Mouse (Mus musculus) megakaryocyte, adult 5-6 weeks (primary cell): ENCODE data around the gene Dscam. TPM values are rescaled to one million over a fixed set of nuclear protein-coding genes. Genes with fewer than 3 reads are reported as not detected.

Experiments
- ATAC-seq: 2 replicates; pipeline ENCODE4 v1.8.0; 2016; ENCODE audit warnings: mild to moderate bottlenecking, inconsistent platforms; ENCODE audit not compliant: poor library complexity, severe bottlenecking
- total RNA-seq, 2 experiments: library from RNA; stranded (forward) in 1 of 2; stranded (reverse) in 1 of 2; fragments of 153-499, 151-499 nt in 1 of 2; fragments of 221-1000, 200-1000 nt in 1 of 2; gene quantifications; 2 replicates each; pipeline versions ENCODE4 v1.2.3 to v1.2.4; 2015 to 2017

The Dscam gene
- total RNA-seq, 2 experiments from 2014 or later, result 0.04 to 0.16 TPM

DNA sequence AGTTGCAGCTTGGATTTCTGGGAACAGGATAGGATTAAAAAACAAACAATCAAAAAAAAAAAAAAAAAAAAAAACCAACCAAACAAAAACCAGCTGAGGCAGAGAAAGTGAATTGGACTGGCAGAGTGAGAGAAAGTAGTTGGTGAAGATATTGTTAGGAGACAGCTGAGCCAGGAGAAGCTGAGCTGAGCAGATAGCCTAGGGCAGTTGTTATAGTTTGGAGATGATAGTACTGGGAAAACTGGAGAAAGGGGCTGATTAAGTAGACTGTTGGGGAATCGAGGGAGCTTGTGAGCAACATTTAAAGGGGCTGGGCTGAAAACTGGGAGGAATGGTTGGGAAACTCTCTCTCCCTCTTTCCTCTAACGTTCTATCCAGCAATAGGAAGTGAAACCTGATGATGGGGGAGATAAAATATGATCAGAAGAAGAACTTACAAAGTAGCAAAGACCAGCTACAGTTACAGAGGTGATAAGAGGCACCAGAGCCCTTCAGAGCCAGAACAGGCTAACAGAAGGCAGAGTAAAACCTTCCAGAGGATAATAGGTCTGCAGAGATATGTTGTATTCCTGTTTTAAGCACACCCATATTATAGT lies 201.6 kb downstream of the Dscam start:
- peak; percentile 51 for ATAC-seq

DNA sequence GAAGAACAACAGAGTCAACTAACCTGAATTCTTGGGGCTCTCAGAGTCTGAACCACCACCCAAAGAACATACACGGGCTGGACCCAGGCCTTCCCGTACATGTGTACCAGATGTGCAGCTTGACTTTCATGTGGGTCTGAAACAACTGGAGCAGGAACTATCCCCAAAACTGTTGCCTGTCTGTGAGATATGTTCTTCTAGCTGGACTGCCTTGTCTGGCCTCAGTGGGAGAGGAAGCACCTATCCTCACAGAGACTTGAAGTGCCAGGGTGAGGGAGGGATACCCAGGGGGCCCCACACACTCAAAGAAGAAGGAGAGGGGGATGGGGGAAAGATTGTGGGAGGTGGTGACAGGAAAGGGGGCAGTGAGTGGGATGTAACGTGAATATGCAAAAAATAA lies 210.9 kb downstream of the Dscam start:
- ATAC-seq, result no peak

DNA sequence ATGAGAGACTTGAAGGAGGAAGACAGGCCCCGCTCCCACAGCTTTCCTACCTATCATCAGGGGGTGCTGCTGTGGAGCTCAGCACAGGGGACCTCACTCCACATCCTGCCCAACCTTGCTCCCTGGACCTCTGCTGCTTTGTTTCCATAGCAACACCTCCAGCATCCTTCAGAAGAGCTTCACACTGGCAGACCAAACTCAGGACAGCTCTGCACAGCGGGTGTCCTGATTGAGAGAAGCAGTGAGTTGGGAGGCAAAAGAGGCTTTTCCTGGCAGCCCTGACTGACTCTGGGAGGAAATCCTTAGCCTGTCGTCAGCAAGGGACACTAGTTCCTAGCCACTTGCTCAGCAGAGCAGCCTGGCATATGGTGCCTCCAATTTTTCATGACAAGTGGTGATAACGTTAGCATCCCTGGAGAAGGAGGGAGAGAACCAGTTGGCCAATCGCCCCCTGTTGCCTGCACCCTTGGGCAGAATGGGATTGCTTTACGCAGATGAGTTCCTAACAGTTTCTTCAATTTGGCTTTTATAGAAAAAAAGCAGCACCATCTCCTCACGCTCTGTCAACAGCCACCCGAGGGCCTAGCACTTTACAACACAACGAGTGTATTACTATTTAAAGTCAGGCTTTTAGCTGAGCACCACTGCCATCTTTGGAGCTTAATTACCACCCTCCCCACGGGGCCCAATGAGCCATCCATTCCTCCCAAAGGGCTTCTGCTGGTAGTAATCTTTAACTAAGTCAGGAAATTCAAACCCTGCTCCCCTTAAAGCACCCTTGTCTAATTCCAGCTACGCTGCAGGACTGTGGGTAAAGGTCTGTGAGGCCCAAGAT lies 224.9 kb downstream of the Dscam start:
- ATAC-seq, result no peak

DNA sequence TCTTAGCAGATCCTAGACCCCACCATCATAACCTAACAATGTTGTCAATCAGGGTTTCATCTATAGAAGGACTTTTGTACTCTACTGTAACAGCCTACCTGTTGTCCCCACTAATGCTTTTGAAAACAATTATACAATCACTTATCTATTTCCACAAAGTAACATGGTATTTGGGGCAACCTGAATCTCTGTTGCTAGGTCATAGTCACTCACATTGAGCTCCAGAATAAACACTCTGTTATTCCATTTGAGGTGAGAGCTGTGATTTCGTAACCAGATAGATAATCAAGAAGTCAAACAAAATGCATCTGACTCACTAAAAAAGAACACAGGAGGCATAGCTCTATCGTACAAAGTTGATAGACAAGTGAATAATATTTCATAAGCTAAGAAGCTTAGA lies 226.9 kb downstream of the Dscam start:
- no peak for ATAC-seq

DNA sequence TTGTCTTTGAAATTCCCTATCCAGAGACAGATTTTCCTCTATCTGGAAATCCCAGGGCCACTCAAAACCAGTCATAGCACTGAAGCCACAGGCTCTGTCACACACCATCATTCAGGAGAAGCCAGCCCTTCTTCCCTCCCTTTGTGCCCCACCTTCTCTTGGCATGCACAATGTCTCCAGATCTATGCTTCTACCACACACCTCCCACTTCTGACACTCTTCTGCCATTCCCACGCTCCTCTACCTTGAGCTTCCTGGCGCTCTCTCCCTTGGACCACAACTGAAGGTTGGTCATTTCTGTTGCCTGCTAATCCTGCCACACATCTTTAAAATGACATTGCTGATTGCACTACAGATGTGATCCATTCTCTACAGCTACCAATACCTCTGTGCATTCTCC lies 235.8 kb downstream of the Dscam start:
- ATAC-seq, result no peak

DNA sequence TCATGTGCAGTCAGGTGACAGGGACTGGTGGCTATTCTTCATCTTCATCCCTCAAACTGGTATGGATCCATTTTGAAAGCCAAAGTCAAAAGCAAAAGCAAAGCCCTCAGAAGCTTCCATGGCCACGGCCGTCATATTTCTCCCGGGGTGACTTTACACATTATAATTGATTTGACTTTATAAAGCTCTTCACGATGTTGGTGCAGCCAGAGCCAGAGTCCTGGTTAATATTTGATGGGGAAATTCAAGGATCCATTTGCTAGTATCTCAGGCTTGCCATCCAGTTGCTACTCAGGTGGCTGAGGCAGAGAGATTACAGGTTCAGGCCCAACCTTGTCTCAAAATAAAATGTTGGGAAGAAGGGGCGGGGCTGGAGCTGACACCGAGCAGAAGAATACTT lies 238.3 kb downstream of the Dscam start:
- ATAC-seq, result no peak

DNA sequence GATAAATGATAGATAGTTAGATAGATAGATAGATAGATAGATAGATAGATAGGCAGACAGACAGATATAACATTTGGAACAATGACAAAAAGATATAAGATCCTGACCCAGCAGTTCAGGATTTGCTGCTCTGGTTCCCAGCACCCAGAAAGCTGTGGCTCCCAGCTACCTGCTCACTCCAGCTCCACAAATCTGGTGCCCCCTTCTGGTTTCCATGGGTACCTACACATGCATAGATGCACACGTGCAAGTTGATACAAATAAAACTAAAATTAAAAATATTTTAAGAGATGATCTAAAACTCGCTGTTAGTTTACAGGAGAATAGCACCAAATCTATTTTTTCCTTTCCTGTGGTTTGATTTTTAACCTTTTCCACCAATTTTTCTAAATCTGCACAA lies 238.8 kb downstream of the Dscam start:
- ATAC-seq, result no peak

DNA sequence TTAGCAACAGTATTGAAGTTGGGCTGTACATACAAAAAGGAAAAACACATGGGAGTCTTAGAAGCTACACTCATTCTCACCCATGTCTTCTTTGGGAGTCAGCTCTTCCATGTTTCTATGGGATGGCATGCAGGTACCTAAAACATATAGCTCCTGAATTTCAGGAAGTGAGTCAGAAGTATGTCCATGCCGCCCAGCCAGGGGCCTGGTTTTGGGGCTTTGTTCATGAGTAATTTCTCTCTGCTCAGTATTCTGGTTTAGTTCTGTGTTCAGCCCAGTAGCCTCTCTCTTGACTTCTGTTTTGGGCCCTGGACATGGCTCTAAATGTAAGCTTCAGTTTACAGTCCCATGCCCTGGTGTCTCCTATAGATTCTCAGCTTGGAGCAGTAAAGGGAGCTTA lies 242.5 kb downstream of the Dscam start:
- no peak for ATAC-seq

DNA sequence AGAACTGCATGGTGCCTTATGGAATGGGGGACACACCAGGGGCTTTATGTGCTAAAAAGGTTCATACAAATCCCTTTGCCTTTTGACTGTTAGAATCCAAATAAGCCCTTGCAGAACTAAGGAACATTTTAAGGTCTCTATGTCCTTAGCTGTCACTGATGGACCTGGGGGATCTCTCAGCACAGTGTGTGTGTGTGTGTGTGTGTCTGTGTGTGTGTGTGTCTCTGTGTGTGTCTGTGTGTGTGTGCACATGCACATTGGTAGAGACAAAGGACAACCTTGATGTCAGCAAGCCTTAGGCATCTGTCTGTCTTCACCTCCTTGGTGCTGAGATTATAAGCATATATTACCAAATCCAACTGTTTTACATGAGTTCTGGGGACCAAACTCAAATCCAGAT lies 243.1 kb downstream of the Dscam start:
- no peak for ATAC-seq

DNA sequence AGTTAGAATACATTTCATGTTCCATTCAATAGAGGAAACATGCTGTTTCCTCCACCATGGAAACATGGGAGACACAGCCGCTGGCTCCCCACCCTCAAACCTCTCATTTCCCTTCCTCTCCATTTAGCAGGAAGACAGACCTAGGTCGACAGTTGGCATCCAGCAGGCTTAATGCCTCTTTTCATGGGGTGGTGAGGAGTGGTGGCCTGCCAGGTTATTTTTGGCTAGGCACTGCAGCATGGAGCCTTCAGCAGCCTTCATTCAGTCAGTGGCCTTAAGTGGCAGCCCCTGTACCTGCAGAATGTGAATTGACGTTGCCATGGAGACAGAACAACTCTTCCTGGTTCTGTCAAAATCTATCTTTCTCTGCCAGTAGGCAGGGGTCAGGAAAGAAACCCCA lies 243.6 kb downstream of the Dscam start:
- no peak for ATAC-seq

DNA sequence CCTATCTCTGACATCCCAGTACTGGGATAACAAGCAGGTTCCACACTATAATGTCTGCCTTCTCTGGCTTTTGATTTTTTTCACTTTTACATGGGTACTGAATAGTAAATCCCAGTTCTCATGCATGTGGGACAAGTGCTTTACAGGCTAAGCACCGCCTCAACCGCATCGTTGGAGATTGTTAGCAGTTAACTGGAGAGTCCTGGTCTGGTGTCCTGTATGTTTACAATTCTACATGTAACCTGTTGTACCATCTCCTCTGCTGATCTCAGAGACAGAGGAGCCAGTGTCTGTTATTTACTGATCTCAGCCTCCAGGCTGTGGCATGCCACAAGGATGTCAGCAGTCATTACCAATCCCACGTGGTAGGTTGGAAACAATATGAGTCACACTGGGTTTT lies 246.6 kb downstream of the Dscam start:
- ATAC-seq, result no peak

DNA sequence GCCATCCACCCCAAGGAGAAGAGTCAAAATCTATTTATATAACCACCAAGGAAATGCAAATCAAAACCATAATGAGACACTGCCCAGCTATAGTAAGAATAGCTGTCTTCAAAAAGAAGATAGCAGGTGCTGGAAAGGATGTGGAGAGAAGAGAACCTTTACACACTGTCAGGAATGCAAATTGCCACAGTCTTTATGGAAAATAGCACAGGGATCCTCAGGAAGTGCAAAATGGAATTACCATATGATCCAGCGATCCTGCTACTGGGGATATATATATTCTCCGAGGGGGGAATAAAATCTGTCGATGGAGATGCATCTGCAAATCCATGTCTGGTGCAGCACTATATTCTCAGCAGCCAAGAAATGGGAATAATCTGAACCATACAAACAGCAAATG lies 256.1 kb downstream of the Dscam start:
- no peak for ATAC-seq

DNA sequence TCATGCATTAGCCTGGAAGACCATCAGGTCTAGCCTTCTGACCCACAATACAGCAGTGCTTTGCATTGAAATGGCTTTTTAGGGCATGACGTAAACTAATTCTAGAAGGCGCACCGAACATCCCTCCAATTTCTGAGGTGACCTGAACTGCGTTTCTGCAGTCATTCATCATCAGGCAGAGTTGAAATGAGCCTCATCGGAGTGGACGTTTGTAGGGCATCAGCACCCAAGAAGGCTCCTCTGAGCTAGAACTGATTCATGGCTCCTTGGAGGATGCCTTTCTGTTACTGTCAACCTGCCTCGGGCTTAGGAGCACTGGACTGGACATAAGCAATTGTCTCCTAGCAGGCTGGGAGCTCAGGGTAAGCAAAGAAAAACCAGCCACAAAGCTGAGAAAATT lies 257.7 kb downstream of the Dscam start:
- no peak for ATAC-seq

DNA sequence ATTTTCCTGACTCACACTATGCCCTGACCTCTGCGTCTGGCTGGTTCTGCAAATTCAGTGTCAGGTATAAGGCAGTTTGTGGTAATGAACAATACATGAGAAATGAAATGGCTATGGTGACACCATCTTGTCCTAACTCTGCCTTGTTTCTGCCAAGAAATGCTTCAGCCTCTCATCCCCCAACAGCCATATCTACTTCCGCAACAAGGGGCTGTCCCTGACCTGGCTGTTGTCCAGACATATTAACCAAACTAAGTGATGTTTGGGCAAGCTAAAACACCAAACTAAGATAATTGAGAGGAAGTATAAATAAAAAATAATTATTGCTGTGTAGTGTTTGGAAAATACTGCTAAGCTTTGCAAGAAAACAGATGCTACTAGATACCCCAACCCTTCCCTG lies 258.4 kb downstream of the Dscam start:
- ATAC-seq, result no peak

DNA sequence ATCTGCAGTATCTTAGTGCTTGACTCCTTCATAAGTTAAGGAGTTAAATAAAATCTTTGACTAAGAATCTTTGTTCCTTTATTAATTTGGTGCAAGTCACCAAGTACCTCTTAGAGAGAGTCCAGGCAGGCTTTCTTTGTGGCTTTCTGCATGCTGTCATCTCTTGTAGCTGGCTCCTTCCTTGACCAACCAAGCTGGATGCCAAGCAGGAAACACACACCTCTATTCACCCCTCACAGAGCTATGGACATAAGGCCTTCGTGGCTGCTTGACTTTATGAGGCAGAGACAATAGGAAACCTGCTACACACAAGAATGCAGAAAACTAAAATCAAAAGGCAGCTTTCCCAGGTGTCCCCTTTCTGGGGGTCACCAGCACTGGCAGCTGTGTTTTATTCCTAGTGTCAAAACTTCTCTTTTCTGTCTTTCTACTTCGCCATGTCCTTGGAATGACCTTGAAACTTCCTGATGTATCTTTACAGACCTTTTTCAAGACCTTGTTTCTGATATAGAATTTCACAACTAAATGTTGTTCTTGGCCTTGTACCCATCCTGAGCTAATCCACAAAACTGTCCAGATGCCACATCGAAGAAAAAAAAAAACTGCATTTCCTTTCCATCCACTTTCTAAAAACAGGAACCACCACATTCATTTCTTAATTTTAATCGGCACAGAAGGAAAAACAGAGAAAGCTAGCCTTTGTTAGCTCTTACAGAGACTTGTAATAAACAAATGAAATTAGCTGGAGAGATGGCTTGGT lies 260.0 kb downstream of the Dscam start:
- ATAC-seq, result no peak

DNA sequence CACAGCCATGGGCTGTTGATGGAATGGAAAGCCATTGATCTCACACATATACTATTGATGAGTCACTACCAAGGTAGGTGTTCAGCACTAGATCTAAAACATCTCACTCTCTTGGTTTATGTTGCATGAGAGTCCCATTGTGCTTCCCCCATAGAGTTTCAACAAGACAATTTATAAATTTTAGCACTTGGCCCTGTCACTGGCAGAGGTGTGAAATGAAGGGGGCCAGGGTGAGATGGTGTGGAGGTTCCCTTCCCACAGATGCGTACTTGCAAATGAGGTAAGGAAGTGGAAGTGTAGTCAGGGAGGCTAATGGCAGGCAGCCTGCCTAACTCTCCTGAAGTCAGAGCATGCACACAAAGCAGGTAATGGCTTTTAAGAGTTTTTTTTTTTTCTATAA lies 262.7 kb downstream of the Dscam start:
- peak; percentile 39 for ATAC-seq

DNA sequence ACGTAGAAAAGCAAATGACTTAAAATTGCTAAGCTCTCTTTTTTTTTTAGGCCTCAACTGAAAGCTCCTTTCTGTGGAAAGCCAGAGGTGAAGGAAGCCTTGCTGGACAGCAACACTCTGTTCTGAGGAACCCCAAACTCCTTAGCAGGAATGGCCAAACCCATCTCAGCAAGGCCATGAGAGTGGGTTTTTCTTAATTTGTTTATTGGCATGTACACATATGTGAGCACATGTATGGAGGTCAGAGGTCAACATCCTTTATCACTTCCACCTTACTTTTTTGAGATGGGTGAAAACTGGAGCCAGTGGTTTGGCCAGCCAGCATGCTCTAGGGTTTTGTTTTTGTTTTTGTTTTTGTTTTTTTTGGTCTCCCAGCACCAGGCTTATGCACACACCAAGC lies 263.5 kb downstream of the Dscam start:
- ATAC-seq, result no peak

DNA sequence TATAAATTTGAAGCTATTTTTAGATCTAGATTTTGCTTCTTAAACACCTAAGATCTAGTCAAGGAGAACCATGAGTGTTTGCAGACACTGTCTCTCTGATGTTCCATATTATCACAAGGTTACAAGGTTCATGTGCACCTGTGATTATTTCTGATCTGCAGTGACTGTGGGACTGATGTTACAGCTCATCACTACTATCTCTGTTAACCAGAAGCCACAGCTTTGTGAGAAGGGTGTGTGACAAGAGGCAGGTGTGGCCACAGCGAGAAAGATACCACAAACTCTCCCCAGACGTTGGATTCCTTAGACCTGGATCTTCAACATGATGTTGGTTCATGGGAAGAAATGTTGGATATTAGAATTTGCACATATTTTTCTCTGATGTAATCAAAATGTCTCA lies 263.9 kb downstream of the Dscam start:
- ATAC-seq, result peak; percentile 69

DNA sequence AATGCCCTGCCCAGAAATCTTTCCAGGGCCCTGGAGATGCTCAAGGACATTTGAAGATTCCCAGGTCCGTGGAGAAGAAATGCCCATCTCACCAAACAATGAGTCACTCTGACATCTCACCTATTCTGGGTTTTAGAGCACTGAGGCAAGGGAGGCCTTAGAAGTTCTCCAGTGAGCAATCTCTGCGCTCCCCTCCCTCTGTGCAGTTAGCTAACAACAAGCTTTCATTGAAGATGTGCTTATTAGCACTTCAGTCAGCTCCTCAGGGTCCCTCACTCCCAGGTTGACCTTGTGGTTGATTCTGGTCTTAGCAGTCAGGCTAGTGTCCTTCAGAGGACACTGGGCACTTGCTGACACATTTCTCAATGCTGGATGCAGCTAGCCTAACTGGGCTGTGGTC lies 265.8 kb downstream of the Dscam start:
- no peak for ATAC-seq

DNA sequence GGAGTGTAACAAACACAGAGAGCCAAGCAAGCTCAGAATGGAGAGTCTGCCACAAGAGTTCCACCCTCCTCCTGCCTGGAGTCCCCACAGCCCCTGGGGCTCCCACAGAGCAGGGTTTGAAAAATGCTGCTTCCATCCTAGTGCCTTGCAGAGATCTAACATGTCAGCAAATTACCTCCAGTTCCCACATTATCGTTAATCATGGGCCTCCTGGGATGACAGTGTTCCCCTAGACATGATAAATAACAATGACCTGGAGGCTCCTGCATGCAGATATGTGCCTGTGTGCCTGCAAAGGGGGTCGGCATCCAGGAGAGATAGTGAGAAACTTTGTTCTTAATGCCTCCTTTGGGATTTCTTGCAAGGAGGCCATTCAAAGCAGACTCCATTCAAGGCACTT lies 266.2 kb downstream of the Dscam start:
- ATAC-seq, result no peak

DNA sequence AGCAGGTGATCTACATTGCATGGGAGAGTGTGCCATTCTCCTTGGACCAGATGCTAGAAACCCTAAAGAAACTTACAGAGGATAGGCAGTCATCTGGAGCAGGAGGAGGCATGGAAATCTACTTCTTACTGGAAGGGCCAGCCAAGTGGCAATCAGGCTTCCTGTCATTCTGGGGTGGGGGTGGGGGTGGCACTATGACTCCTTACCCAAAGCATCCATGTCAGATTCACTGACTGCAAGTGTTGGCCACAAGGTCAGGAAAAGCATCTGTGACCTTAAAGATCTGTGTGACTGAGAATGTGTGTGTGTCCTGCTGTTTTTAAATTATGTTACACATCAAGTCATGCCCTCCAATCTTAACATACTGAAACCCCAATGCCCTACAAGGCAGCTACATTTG lies 268.0 kb downstream of the Dscam start:
- no peak for ATAC-seq
